8 mouse cellular contexts compared by ENCODE assay signal in genomic region chr11:60184346-60185325, GRCm38 (mm10). TPM values are rescaled to one million over a fixed set of nuclear protein-coding genes. Genes with fewer than 3 reads are reported as not detected.
DNase-seq lines count a peak whose midpoint lies in the region; ATAC-seq and TF ChIP-seq lines count a peak whose summit lies in the region.

No protein-coding gene starts in this region.

- no peak for DNase-seq in lung, embryonic 14.5 days
- no peak for DNase-seq in lung, adult 2 months
- DNase-seq in forebrain, embryonic 10.5 days (ENCODE audit: extremely low spot score, low spot score), result no peak
- DNase-seq in left cerebral cortex, postnatal 25 days (ENCODE audit: low spot score in 2 of 2), result peak; percentile 51 to 81
- DNase-seq in urinary bladder, postnatal 4 days (ENCODE audit: low spot score in 2 of 2), result no peak
- no peak for DNase-seq in spleen, adult 12 weeks (ENCODE audit: low spot score)

- TF ChIP-seq CTCF in lung, embryonic 14.5 days (IDR thresholded peaks at IDR 0.05; ENCODE audit: low read depth), result no peak
- TF ChIP-seq CTCF in lung, adult 2 months (IDR thresholded peaks at IDR 0.05; ENCODE audit: insufficient read depth, low read length), result no peak

- intact Hi-C loops in left cerebral cortex, postnatal 25 days (cut with DNase I), result loop anchor here (2.0 kb wide), 1 partner anchor 46 kb away; no protein-coding TSS in a partner anchor

- H3K9ac ChIP-seq in lung, embryonic 14.5 days, result no peak overlapping the region
- peak overlapping the region; percentile 67 for H3K9ac ChIP-seq in neural tube, embryonic 13.5 days
- H3K9ac ChIP-seq in kidney, embryonic 16.5 days (replicated peaks; ENCODE audit: low read length), result no peak overlapping the region

- TF ChIP-seq POLR2A in lung, adult 2 months (IDR thresholded peaks at IDR 0.05; ENCODE audit: borderline replicate concordance, extremely low read depth, low read depth, low read length), result no peak

- no peak overlapping the region for H3K4me3 ChIP-seq in lung, embryonic 14.5 days (ENCODE audit: low read depth, low read length)
- H3K4me3 ChIP-seq in lung, adult 2 months (replicated peaks; ENCODE audit: extremely low read depth, low read depth, low read length), result no peak overlapping the region
- H3K4me3 ChIP-seq in forebrain, embryonic 10.5 days, result no peak overlapping the region
- no peak overlapping the region for H3K4me3 ChIP-seq in neural tube, embryonic 13.5 days
- H3K4me3 ChIP-seq in kidney, embryonic 16.5 days (ENCODE audit: low read length), result no peak overlapping the region

- 0 out of 2 replicates have a peak overlapping the region, but pooled peaks have one; percentile 18 for H3K27ac ChIP-seq in lung, embryonic 14.5 days (ENCODE audit: low read depth)
- peak overlapping the region; percentile 70 for H3K27ac ChIP-seq in forebrain, embryonic 10.5 days
- H3K27ac ChIP-seq in neural tube, embryonic 13.5 days (replicated peaks), result peak overlapping the region; percentile 95
- H3K27ac ChIP-seq in kidney, embryonic 16.5 days (ENCODE audit: low read length), result no peak overlapping the region

- H3K4me2 ChIP-seq in lung, embryonic 14.5 days, result no peak overlapping the region
- H3K4me2 ChIP-seq in neural tube, embryonic 13.5 days, result peak overlapping the region; percentile 13
- H3K4me2 ChIP-seq in kidney, embryonic 16.5 days (replicated peaks; ENCODE audit: low read depth, low read length), result no peak overlapping the region

- no peaks in the 10 kb centered on the region for H3K9me3 ChIP-seq in lung, embryonic 14.5 days (ENCODE audit: low read depth, low read length)
- no peaks in the 10 kb centered on the region for H3K9me3 ChIP-seq in forebrain, embryonic 10.5 days
- no peaks in the 10 kb centered on the region for H3K9me3 ChIP-seq in neural tube, embryonic 13.5 days
- H3K9me3 ChIP-seq in kidney, embryonic 16.5 days (ENCODE audit: low read length), result no peaks in the 10 kb centered on the region

- H3K27me3 ChIP-seq in lung, embryonic 14.5 days (ENCODE audit: insufficient read depth, low read length), result no peaks in the 10 kb centered on the region
- no peaks in the 10 kb centered on the region for H3K27me3 ChIP-seq in forebrain, embryonic 10.5 days (ENCODE audit: poor library complexity, severe bottlenecking)
- no peaks in the 10 kb centered on the region for H3K27me3 ChIP-seq in neural tube, embryonic 13.5 days
- no peaks in the 10 kb centered on the region for H3K27me3 ChIP-seq in kidney, embryonic 16.5 days (ENCODE audit: insufficient read depth, low read length)

- WGBS in lung, embryonic 14.5 days, result 44% methylated on average over 22 of the region's 22 CpGs
- WGBS in lung, adult 2 months, result 60% methylated on average over 22 of the region's 22 CpGs
- 73% methylated on average over 22 of the region's 22 CpGs for WGBS in forebrain, embryonic 10.5 days
- 31% methylated on average over 22 of the region's 22 CpGs for WGBS in neural tube, embryonic 13.5 days
- WGBS in kidney, embryonic 16.5 days, result 63% methylated on average over 22 of the region's 22 CpGs

- peaks cover 57% of the 10 kb centered on the region for H3K36me3 ChIP-seq in lung, embryonic 14.5 days (ENCODE audit: insufficient read depth)
- H3K36me3 ChIP-seq in forebrain, embryonic 10.5 days (replicated peaks), result peaks cover 64% of the 10 kb centered on the region
- H3K36me3 ChIP-seq in neural tube, embryonic 13.5 days, result peaks cover 47% of the 10 kb centered on the region
- H3K36me3 ChIP-seq in kidney, embryonic 16.5 days (ENCODE audit: insufficient read depth, low read length), result peaks cover 42% of the 10 kb centered on the region

- peaks cover 19% of the 10 kb centered on the region for H3K4me1 ChIP-seq in lung, embryonic 14.5 days (ENCODE audit: insufficient read depth)
- peaks cover 11% of the 10 kb centered on the region for H3K4me1 ChIP-seq in lung, adult 2 months (ENCODE audit: control insufficient read depth, insufficient read depth, low read length)
- H3K4me1 ChIP-seq in forebrain, embryonic 10.5 days, result peaks cover 63% of the 10 kb centered on the region
- H3K4me1 ChIP-seq in neural tube, embryonic 13.5 days (replicated peaks), result peaks cover 84% of the 10 kb centered on the region
- H3K4me1 ChIP-seq in kidney, embryonic 16.5 days (ENCODE audit: insufficient read depth, low read length), result peaks cover 38% of the 10 kb centered on the region

- ATAC-seq in lung, embryonic 14.5 days (ENCODE audit: insufficient read depth), result no peak; the same call in 1 of the 2 replicates
- peak; percentile 27 for ATAC-seq in neural tube, embryonic 13.5 days (ENCODE audit: low read depth)
- ATAC-seq in kidney, embryonic 16.5 days (ENCODE audit: low FRiP score, low TSS enrichment), result no peak

RNA-seq across cellular contexts. Expression of gene Srebf1, which starts 37.7 kb away (rescaled TPM):
- polyA plus RNA-seq in lung, embryonic 14.5 days (2014; fragmentation: Nextera tagmentation; extraction: Ambion mirVana), result 73.9 and 77.2 TPM in 2 replicates
- polyA plus RNA-seq in lung, adult 2 months (2012; rRNA removed), result 206 and 236 TPM in 2 replicates
- 59.3 and 66.1 TPM in 2 replicates for polyA plus RNA-seq in forebrain, embryonic 10.5 days (2016; fragmentation: Nextera tagmentation; extraction: Ambion mirVana)
- total RNA-seq in left cerebral cortex, postnatal 25 days (2021), result 10 to 100 TPM; 42.3 to 50.7 TPM
- polyA plus RNA-seq in neural tube, embryonic 13.5 days (2015; fragmentation: Nextera tagmentation; extraction: Ambion mirVana), result 30.6 and 38.5 TPM in 2 replicates
- polyA plus RNA-seq in kidney, embryonic 16.5 days (2015; fragmentation: Nextera tagmentation; extraction: Ambion mirVana), result 51.3 and 62.2 TPM in 2 replicates

Comparison
In these comparisons a context has a peak if more than half of its experiments do, and no peak if none do; other contexts are left out.
1. DNase-seq: peak in left cerebral cortex, postnatal 25 days (2 of 2); none in lung, embryonic 14.5 days (single experiment), lung, adult 2 months (single experiment), forebrain, embryonic 10.5 days (single experiment), urinary bladder, postnatal 4 days (0 of 2) and spleen, adult 12 weeks (single experiment).